Mouse (Mus musculus): ENCODE data around the gene Rgs6.

GRCm38 (mm10) chr12:82687015-82687414, 98.9 kb downstream of the Rgs6 start:
- TF ChIP-seq CTCF (IDR thresholded peaks at IDR 0.05; ENCODE audit: borderline replicate concordance, insufficient read depth, low read depth, low read length) (no peak), POLR2A (IDR thresholded peaks at IDR 0.05; ENCODE audit: borderline replicate concordance, insufficient read depth, low read length) (no peak)

Measured in cerebellum, adult 2 months (tissue).